Mouse (Mus musculus) heart, postnatal 4 days (tissue): ENCODE results near the gene Smchd1. TPM values are rescaled to one million over a fixed set of nuclear protein-coding genes. Genes with fewer than 3 reads are reported as not detected.

Experiments
- DNase-seq: peaks from one replicate; pipeline ENCODE4 v3.0.0; 2021
- total RNA-seq, 2 experiments: library from RNA; stranded (reverse); gene quantifications; 2 replicates each; pipeline ENCODE4 v1.2.3; 2021

Gene Smchd1
- total RNA-seq, 2 experiments from 2014 or later = 33.8 to 36.2 TPM

DNA sequence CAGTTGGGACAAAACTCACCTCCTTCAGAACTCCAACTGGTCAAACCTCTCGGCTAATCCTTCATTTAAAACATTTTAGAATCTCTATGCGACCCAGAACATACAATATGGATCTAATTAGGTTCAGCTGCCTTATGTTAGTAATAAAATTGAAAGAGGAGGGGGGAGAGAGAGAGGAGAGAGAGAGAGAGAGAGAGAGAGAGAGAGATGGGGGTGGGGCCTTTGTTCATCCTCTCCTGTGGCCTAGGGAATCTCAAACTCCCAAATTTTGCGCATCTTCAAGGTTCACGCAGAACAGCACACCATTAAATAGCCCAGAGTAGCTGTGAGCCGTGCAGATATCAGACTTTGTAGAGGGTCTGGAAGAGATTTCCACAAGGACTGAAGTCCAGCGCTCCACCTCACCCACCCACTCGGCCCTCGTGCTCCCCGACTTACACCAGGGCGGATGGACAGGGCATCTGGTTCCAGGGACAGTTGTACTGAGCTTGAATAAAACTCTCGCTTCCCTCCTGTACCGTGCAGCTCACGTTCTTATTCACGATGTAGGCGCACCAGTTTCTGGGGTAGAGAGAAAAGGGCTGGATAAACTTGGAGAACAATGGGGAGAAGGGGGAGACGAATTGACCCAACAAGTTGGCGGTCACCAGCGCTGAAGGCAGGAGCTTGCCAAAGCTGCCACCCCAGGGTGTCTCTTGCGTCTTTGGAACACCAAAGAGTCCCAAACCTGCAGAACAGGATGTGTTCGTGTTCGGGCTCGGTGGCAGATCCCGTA, 165.2 kb downstream of the Smchd1 start:
- peak; percentile 43 for DNase-seq

- DNase-seq = no peak
Measured at GRCm38 (mm10) chr17:71309141-71309540, 166.0 kb downstream of the Smchd1 start.

- no peak for DNase-seq
Measured at GRCm38 (mm10) chr17:71308296-71308695, 166.8 kb downstream of the Smchd1 start.

- DNase-seq = peak; percentile 48
Measured at GRCm38 (mm10) chr17:71307251-71307790, 167.8 kb downstream of the Smchd1 start.

DNA sequence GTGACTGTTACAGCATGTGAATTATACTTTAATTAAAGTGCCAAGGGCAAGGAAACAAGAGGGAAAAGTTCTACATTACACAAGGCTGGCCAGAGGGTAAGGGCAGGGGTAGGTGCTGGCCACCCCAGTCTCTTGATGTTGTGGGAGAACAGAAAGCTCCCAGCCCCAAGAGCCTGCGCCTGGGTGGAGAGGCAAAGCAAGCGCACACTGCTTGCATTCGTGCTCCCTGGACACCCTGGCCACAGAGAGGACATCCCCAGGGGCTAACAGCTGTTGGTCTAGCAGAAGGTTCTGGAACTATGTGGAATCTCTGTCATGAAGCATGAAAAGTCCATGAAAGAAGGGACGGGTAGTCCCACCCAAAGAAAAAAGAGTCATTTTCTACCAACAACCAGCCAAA, 168.4 kb downstream of the Smchd1 start:
- no peak for DNase-seq

DNA sequence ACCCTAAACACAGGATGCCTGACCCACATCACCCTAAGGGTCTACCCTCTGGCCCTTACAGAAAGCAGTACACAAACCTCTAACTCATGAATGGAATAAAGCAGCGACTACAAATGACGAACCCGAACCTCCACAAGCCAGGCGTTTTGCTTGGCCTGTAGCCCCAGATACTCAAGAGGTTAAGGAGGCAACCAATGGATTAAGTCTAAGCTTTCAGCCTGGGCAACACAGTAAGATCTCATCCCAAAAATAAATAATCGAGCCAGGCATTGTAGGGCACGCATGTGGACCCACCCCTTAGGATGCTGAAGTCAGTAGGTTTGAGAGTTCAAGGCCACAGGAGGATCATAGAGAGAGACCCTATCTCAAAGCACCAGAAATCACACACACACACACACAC, 169.1 kb downstream of the Smchd1 start:
- no peak for DNase-seq

GRCm38 (mm10) chr17:71303444-71303843, 171.7 kb downstream of the Smchd1 start:
- DNase-seq = peak; percentile 6

GRCm38 (mm10) chr17:71301413-71301812, 173.7 kb downstream of the Smchd1 start:
- DNase-seq = no peak

- DNase-seq = no peak
Measured at GRCm38 (mm10) chr17:71300338-71300737, 174.8 kb downstream of the Smchd1 start.

- no peak for DNase-seq
Measured at GRCm38 (mm10) chr17:71299879-71300278, 175.3 kb downstream of the Smchd1 start.

DNA sequence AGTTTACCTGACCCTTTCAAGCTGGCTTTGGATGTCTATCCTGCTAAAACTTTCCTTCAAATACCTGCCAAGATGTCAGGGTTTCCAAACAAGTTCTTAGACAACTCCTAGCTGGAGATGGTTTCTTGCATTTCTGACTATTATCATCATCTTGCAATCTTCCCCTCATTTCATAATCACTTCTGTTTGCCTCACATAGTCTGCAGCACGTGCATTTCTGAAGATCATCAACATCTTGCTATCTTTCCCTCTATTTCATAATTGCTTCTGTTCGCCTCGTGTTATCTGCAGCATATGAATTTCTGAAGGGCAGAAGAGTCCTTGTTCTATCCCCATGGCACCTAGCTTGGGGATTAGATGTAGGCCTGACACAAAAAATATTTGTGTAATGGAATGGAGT, 180.6 kb downstream of the Smchd1 start:
- no peak for DNase-seq

Other genes starting within 250 kb of the Smchd1 start
- 100 to 1,000 TPM; 169 to 172 TPM for gene Emilin2, start 163.4 kb downstream of the Smchd1 start, total RNA-seq
- 1 to 10 TPM; 1.2 to 2.9 TPM for gene Gm4707, start 15.4 kb downstream of the Smchd1 start, total RNA-seq
- 10 to 100 TPM; 21.3 to 25.3 TPM for gene Ndc80, start 51.5 kb upstream of the Smchd1 start, total RNA-seq
- under 1 TPM; 0.24 to 0.32 TPM for gene Spdya, start 76.7 kb upstream of the Smchd1 start, total RNA-seq
- gene Wdr43, start 140.6 kb upstream of the Smchd1 start, total RNA-seq = 10 to 100 TPM; 29.5 to 33.9 TPM
- 1 to 10 TPM; 2.0 to 2.6 TPM for gene Togaram2, start 197.9 kb upstream of the Smchd1 start, total RNA-seq